Mouse (Mus musculus) embryonic facial prominence, embryonic 13.5 days (tissue): ENCODE measurements around the gene Clasrp. TPM values are rescaled to one million over a fixed set of nuclear protein-coding genes. Genes with fewer than 3 reads are reported as not detected.
A peak's percentile ranks its signal among the peaks of the same experiment; 100 is the strongest.

Experiments
- ATAC-seq: fragments of 200-750 bp; cut with Nextera tagmentation; 2 replicates; pipeline ENCODE4 v1.8.0; 2017; ENCODE audit warnings: low read depth; ENCODE audit not compliant: insufficient number of reproducible peaks, insufficient read depth, low FRiP score, low TSS enrichment
- H3K27ac ChIP-seq: fragments of 300-500 bp; sonication (generic); 2 replicates; pipeline ENCODE4 v1.5.1; 2015; ENCODE audit warnings: moderate library complexity, mild to moderate bottlenecking, inconsistent platforms
- H3K27me3 ChIP-seq: fragments of 300-500 bp; sonication (generic); 2 replicates; pipeline ENCODE4 v1.6.1; 2015; ENCODE audit warnings: mild to moderate bottlenecking, inconsistent platforms
- H3K36me3 ChIP-seq: fragments of 300-500 bp; sonication (generic); 2 replicates; pipeline ENCODE4 v1.6.1; 2015; ENCODE audit warnings: mild to moderate bottlenecking, inconsistent platforms
- H3K4me1 ChIP-seq: fragments of 300-500 bp; sonication (generic); 2 replicates; pipeline ENCODE4 v1.6.1; 2015; ENCODE audit warnings: inconsistent platforms
- H3K4me2 ChIP-seq: fragments of 300-500 bp; sonication (generic); 2 replicates; pipeline ENCODE4 v1.6.1; 2015; ENCODE audit warnings: moderate library complexity, mild to moderate bottlenecking, inconsistent platforms
- H3K4me3 ChIP-seq: fragments of 300-500 bp; sonication (generic); 2 replicates; pipeline ENCODE4 v1.5.1; 2015; ENCODE audit warnings: mild to moderate bottlenecking, inconsistent platforms
- H3K9ac ChIP-seq: fragments of 300-500 bp; sonication (generic); 2 replicates; pipeline ENCODE4 v1.6.1; 2015; ENCODE audit warnings: mild to moderate bottlenecking, inconsistent platforms
- H3K9me3 ChIP-seq: fragments of 300-500 bp; sonication (generic); 2 replicates; pipeline ENCODE4 v1.6.1; 2016; ENCODE audit warnings: inconsistent platforms
- WGBS: fragments of 180-500 bp; shearing (Covaris S2); methylation state at CpG from one replicate; pipeline ENCODE4 v1.1.7; 2015; ENCODE audit warnings: mixed read lengths; 5-methylcytosine and 5-hydroxymethylcytosine counted together
- polyA plus RNA-seq: library from polyadenylated mRNA; unstranded; fragments of >200 nt; fragmentation: Nextera tagmentation; extraction: Ambion mirVana; gene quantifications from 2 replicates; pipeline ENCODE4 v1.2.1, GENCODE M21; 2015

Clasrp gene
- polyA plus RNA-seq, 1 experiment from 2014 or later = 73.9 TPM

- H3K4me3 ChIP-seq = no peak overlapping the region
- no peak overlapping the region for H3K4me2 ChIP-seq
- ATAC-seq = no peak
These were observed 56.8 kb downstream of the Clasrp start for GRCm38 (mm10) chr7:19547344-19547969.

GRCm38 (mm10) chr7:19546007-19546406 lies 58.3 kb downstream of the Clasrp start:
- no peak overlapping the region for H3K4me3 ChIP-seq
- ATAC-seq = no peak
- H3K9me3 ChIP-seq = no peaks in the 10 kb centered on the region
- H3K9ac ChIP-seq = no peak overlapping the region
- no peak overlapping the region for H3K4me2 ChIP-seq
- peaks cover 34% of the 10 kb centered on the region for H3K4me1 ChIP-seq
- 38% methylated on average over 3 of the region's 3 CpGs for WGBS
- H3K27me3 ChIP-seq = no peaks in the 10 kb centered on the region
- 0 out of 2 replicates have a peak, but pooled peaks cover 2% of the 10 kb centered on the region for H3K36me3 ChIP-seq
- no peak overlapping the region for H3K27ac ChIP-seq

More at GRCm38 (mm10) chr7:19547344-19547969, 56.8 kb downstream of the Clasrp start:
- no peak overlapping the region for H3K27ac ChIP-seq
- 70% methylated on average over 2 of the region's 2 CpGs for WGBS
- H3K36me3 ChIP-seq = peaks cover 8% of the 10 kb centered on the region; the same call in 1 of the 2 replicates
- no peaks in the 10 kb centered on the region for H3K9me3 ChIP-seq
- H3K4me1 ChIP-seq = peaks cover 26% of the 10 kb centered on the region
- H3K27me3 ChIP-seq = no peaks in the 10 kb centered on the region
- H3K9ac ChIP-seq = 0 out of 2 replicates have a peak overlapping the region, but pooled peaks have one; percentile 21

- Histone ChIP-seq H3K27ac (no peak overlapping the region), H3K4me1 (peaks cover 34% of the 10 kb centered on the region), H3K4me3 (no peak overlapping the region), H3K9ac (0 out of 2 replicates have a peak overlapping the region, but pooled peaks have one; percentile 0), H3K9me3 (no peaks in the 10 kb centered on the region), H3K27me3 (no peaks in the 10 kb centered on the region), H3K36me3 (no peaks in the 10 kb centered on the region), H3K4me2 (no peak overlapping the region)
- 59% methylated on average over 6 of the region's 6 CpGs for WGBS
- no peak for ATAC-seq
These were observed 60.7 kb downstream of the Clasrp start for GRCm38 (mm10) chr7:19543584-19543983.

DNA sequence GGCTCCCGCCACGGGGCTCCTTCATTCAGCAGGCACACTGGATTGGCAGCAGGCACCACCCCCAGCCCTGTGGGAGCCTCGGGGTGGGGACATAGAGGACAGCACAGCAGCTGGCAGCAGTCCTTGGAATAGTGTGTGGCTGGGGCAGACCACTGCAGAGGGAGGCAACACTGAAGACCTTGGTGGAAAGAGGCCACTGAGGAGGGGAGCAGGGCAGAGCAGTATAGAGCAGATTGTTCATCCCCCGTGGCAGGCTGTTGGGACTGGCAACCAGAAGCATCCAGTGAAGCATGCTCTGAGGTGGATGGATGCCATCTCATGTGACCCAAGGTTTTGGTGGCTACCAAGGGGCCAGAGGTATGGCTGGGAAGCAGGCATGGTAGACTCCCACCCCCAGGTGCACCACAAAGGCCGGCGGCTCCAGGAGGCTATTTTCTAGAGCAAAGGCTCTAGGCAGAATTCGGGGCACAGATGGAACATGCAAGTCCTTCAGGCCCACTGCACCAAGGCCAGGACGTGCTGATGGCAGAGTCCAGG lies 62.1 kb downstream of the Clasrp start:
- Histone ChIP-seq H3K27me3 (no peaks in the 10 kb centered on the region), H3K9ac (peak overlapping the region; percentile 46; the same call in 1 of the 2 replicates), H3K9me3 (no peaks in the 10 kb centered on the region), H3K4me1 (peaks cover 34% of the 10 kb centered on the region), H3K4me2 (no peak overlapping the region), H3K36me3 (0 out of 2 replicates have a peak, but pooled peaks cover 5% of the 10 kb centered on the region), H3K27ac (peak overlapping the region; percentile 48), H3K4me3 (no peak overlapping the region)
- 69% methylated on average over 8 of the region's 8 CpGs for WGBS
- no peak for ATAC-seq

DNA sequence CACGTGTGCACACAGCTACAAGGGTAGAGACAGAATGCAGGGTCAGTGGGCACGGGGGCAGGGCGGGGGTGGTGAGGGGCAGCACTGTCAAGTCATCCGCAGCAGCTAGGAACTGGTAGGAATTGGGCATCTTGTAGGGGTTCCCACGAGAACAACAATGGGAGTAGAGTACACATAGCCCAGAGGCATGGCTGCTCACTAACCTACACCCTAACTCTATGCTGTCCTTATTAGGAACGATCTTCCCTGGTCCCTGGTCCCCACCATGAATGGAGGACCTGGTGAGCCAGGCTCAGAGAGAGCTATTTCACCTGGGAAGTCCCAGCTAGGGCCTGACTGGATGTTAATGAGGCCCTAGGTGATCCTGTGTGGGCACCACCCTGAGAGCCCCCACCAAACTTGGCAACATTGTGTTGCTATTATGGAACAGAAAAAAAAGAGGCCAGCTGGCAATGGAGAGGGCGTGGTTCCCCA lies 62.6 kb downstream of the Clasrp start:
- 76% methylated on average over 7 of the region's 7 CpGs for WGBS
- Histone ChIP-seq H3K27ac (no peak overlapping the region), H3K36me3 (0 out of 2 replicates have a peak, but pooled peaks cover 5% of the 10 kb centered on the region), H3K9me3 (no peaks in the 10 kb centered on the region), H3K4me2 (no peak overlapping the region), H3K9ac (peak overlapping the region; percentile 46; the same call in 1 of the 2 replicates), H3K4me3 (no peak overlapping the region), H3K27me3 (no peaks in the 10 kb centered on the region), H3K4me1 (peaks cover 29% of the 10 kb centered on the region)
- no peak for ATAC-seq

GRCm38 (mm10) chr7:19540771-19541566 lies 63.3 kb downstream of the Clasrp start:
- no peak overlapping the region for H3K4me2 ChIP-seq
- H3K27me3 ChIP-seq = no peaks in the 10 kb centered on the region
- ATAC-seq = no peak
- H3K9ac ChIP-seq = no peak overlapping the region
- peaks cover 21% of the 10 kb centered on the region for H3K4me1 ChIP-seq
- H3K4me3 ChIP-seq = no peak overlapping the region
- H3K27ac ChIP-seq = no peak overlapping the region
- 93% methylated on average over 2 of the region's 2 CpGs for WGBS
- H3K36me3 ChIP-seq = peaks cover 9% of the 10 kb centered on the region
- H3K9me3 ChIP-seq = no peaks in the 10 kb centered on the region

GRCm38 (mm10) chr7:19534676-19535075 lies 69.6 kb downstream of the Clasrp start:
- no peaks in the 10 kb centered on the region for H3K4me1 ChIP-seq
- H3K36me3 ChIP-seq = peaks cover 68% of the 10 kb centered on the region
- H3K4me2 ChIP-seq = no peak overlapping the region
- H3K9ac ChIP-seq = no peak overlapping the region
- WGBS = 96% methylated on average over 10 of the region's 10 CpGs
- no peak for ATAC-seq
- H3K27me3 ChIP-seq = no peaks in the 10 kb centered on the region
- no peak overlapping the region for H3K27ac ChIP-seq
- no peak overlapping the region for H3K4me3 ChIP-seq
- no peaks in the 10 kb centered on the region for H3K9me3 ChIP-seq

GRCm38 (mm10) chr7:19532240-19532639 lies 72.0 kb downstream of the Clasrp start:
- Histone ChIP-seq H3K9ac (no peak overlapping the region), H3K36me3 (peaks cover 73% of the 10 kb centered on the region), H3K9me3 (no peaks in the 10 kb centered on the region), H3K4me3 (no peak overlapping the region), H3K27me3 (no peaks in the 10 kb centered on the region), H3K4me1 (no peaks in the 10 kb centered on the region), H3K4me2 (no peak overlapping the region), H3K27ac (no peak overlapping the region)
- WGBS = 88% methylated on average over 14 of the region's 14 CpGs
- 0 out of 2 replicates have a peak, but pooled peaks have one; percentile 1 for ATAC-seq

GRCm38 (mm10) chr7:19531077-19531476 lies 73.2 kb downstream of the Clasrp start:
- H3K4me3 ChIP-seq = no peak overlapping the region
- ATAC-seq = no peak
- no peak overlapping the region for H3K9ac ChIP-seq
- H3K4me2 ChIP-seq = no peak overlapping the region
- H3K27me3 ChIP-seq = no peaks in the 10 kb centered on the region
- H3K36me3 ChIP-seq = peaks cover 69% of the 10 kb centered on the region
- no peaks in the 10 kb centered on the region for H3K9me3 ChIP-seq
- 0 out of 2 replicates have a peak overlapping the region, but pooled peaks have one; percentile 4 for H3K27ac ChIP-seq
- H3K4me1 ChIP-seq = no peaks in the 10 kb centered on the region
- WGBS = 71% methylated on average over 10 of the region's 10 CpGs
